8 mouse cellular contexts compared by ENCODE assay signal in genomic region chr16:97602256-97602655, GRCm38 (mm10). TPM values are rescaled to one million over a fixed set of nuclear protein-coding genes. Genes with fewer than 3 reads are reported as not detected.
A peak's percentile ranks its signal among the peaks of the same experiment; 100 is the strongest.
DNase-seq lines count a peak whose midpoint lies in the region.

No protein-coding gene starts in this region.

- peak; percentile 24 for DNase-seq in gastrocnemius, adult 18-20 months (ENCODE audit: low spot score)
- no peak for DNase-seq in gastrocnemius, postnatal 36 days
- peak; percentile 12 for DNase-seq in adipocyte (ENCODE audit: low spot score)
- DNase-seq in kidney, postnatal 14 days, result peak; percentile 76
- DNase-seq in lung, postnatal 10 days, result peak; percentile 57
- no peak for DNase-seq in spleen, postnatal 4 days (ENCODE audit: low spot score in 2 of 2)
- DNase-seq in urinary bladder, adult 18-20 months (ENCODE audit: low spot score in 2 of 2), result no peak
- DNase-seq in thymus, postnatal 4 days, result no peak

- intact Hi-C loops in gastrocnemius, postnatal 36 days (cut with DNase I), result no loop called here

RNA-seq across cellular contexts. Expression of gene Tmprss2, which starts 8.7 kb away (rescaled TPM):
- under 1 TPM in 1 of 2 experiments, not detected in 1; 0.07 TPM for total RNA-seq in gastrocnemius, adult 18-20 months (2021)
- total RNA-seq in gastrocnemius, postnatal 36 days (2021), result not detected

Comparison
In these comparisons a context has a peak if more than half of its experiments do, and no peak if none do; other contexts are left out.
1. DNase-seq: peak in gastrocnemius, adult 18-20 months (single experiment), adipocyte (single experiment), kidney, postnatal 14 days (single experiment) and lung, postnatal 10 days (single experiment); none in gastrocnemius, postnatal 36 days (0 of 2), spleen, postnatal 4 days (0 of 2), urinary bladder, adult 18-20 months (0 of 2) and thymus, postnatal 4 days (single experiment).